In the genomic region with DNA sequence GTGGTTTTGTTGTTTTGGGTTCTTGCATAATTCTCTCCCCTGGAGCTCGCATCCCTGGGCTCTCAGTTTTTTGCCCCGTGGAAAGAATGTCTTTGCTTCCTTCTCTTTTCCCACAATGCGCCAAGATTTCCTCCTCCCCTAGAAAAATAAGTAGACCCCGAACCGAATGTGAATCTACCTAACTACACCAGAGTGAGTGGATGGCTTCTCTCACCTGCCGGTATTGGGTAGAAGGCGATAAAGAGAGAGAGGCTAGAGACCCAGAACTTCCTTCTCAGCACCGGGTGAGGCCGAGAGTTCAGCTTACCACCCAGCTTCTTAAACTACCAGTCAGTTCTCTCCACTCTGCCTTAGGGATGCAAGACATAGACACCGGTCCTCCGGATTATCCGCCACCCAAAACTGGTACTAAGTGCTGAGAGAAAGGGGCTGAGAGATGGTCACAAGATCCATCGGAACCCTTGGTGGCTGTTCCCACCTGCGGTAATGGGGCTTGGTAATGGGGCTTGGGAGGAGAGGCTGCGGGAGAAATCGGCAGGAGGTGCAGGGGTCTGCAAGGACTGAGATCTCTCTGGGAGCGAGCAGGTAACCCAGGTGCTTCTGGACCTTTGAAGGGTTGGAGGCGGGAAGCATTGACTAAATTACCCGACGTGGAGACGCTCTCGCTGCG, we compare ENCODE assay signal across 9 mouse cellular contexts. TPM values are rescaled to one million over a fixed set of nuclear protein-coding genes. Genes with fewer than 3 reads are reported as not detected.
DNase-seq lines count a peak whose midpoint lies in the region; ATAC-seq and TF ChIP-seq lines count a peak whose summit lies in the region.
"Had no signal": no experiment of that assay in that cellular context is flagged by ENCODE, and none has a peak within 500 bp of the region (broad histone marks: within the 10 kb centered on the region; RNA-seq: fewer than 3 reads in every experiment).

No protein-coding gene starts in this region.

- 6% methylated on average over 23 of the region's 23 CpGs for WGBS in hindbrain, embryonic 13.5 days
- 4% methylated on average over 23 of the region's 23 CpGs for WGBS in midbrain, embryonic 13.5 days

- ATAC-seq in hindbrain, embryonic 13.5 days (ENCODE audit: low FRiP score): no peak
- no peak for ATAC-seq in midbrain, embryonic 13.5 days

- peaks cover 94% of the 10 kb centered on the region for H3K27me3 ChIP-seq in hindbrain, embryonic 13.5 days
- H3K27me3 ChIP-seq in midbrain, embryonic 13.5 days: peaks cover 82% of the 10 kb centered on the region

- peak overlapping the region; percentile 71 for H3K9ac ChIP-seq in hindbrain, embryonic 13.5 days
- H3K9ac ChIP-seq in midbrain, embryonic 13.5 days (replicated peaks): peak overlapping the region; percentile 51; the same call in 1 of the 2 replicates

- H3K4me2 ChIP-seq in hindbrain, embryonic 13.5 days: peak overlapping the region; percentile 75
- peak overlapping the region; percentile 71 for H3K4me2 ChIP-seq in midbrain, embryonic 13.5 days (replicated peaks)

- H3K4me3 ChIP-seq in gastrocnemius, adult 2 months: peak overlapping the region; percentile 61
- H3K4me3 ChIP-seq in hindbrain, embryonic 13.5 days: peak overlapping the region; percentile 45
- peak overlapping the region; percentile 44 for H3K4me3 ChIP-seq in midbrain, embryonic 13.5 days (replicated peaks)

- no peaks in the 10 kb centered on the region for H3K9me3 ChIP-seq in hindbrain, embryonic 13.5 days
- H3K9me3 ChIP-seq in midbrain, embryonic 13.5 days: no peaks in the 10 kb centered on the region

- H3K36me3 ChIP-seq in hindbrain, embryonic 13.5 days: no peaks in the 10 kb centered on the region
- no peaks in the 10 kb centered on the region for H3K36me3 ChIP-seq in midbrain, embryonic 13.5 days

- no peak for DNase-seq in gastrocnemius, adult 2 months
- DNase-seq in gastrocnemius, postnatal 14 days: no peak
- DNase-seq in Muller cell, postnatal 12 days (ENCODE audit: inconsistent ontology term): peak; percentile 18
- no peak for DNase-seq in layer of hippocampus, postnatal 36 days
- DNase-seq in layer of hippocampus, adult 9-10 months (ENCODE audit: low spot score): no peak
- DNase-seq in adrenal gland, postnatal 36 days: no peak

- H3K27ac ChIP-seq in gastrocnemius, adult 2 months: no peak overlapping the region
- no peak overlapping the region for H3K27ac ChIP-seq in hindbrain, embryonic 13.5 days
- H3K27ac ChIP-seq in midbrain, embryonic 13.5 days: no peak overlapping the region

- intact Hi-C loops in gastrocnemius, adult 2 months (cut with DNase I): no loop called here
- intact Hi-C loops in gastrocnemius, postnatal 14 days (cut with DNase I; ENCODE audit: low total_unique reads): no loop called here

- peaks cover 13% of the 10 kb centered on the region for H3K4me1 ChIP-seq in hindbrain, embryonic 13.5 days (replicated peaks)
- peaks cover 16% of the 10 kb centered on the region for H3K4me1 ChIP-seq in midbrain, embryonic 13.5 days (replicated peaks)

- no peak for TF ChIP-seq CTCF in gastrocnemius, adult 2 months (IDR thresholded peaks at IDR 0.05)

RNA-seq across cellular contexts. Expression of gene Vsx1, which starts 1.2 kb away (rescaled TPM):
- not detected for total RNA-seq in gastrocnemius, adult 2 months (2021)
- total RNA-seq in gastrocnemius, postnatal 14 days (2021): not detected
- 0.18 and 0.61 TPM in 2 replicates for polyA plus RNA-seq in hindbrain, embryonic 13.5 days (2015; fragmentation: Nextera tagmentation; extraction: Ambion mirVana)
- polyA plus RNA-seq in midbrain, embryonic 13.5 days (2015; fragmentation: Nextera tagmentation; extraction: Ambion mirVana): 0.05 and 0.23 TPM in 2 replicates
- total RNA-seq in layer of hippocampus, postnatal 36 days (2021): under 1 TPM in 1 of 2 experiments, not detected in 1; 0.10 TPM
- not detected for total RNA-seq in adrenal gland, postnatal 36 days (2021)
- total RNA-seq: adrenal gland, postnatal 4 days had no signal

RNA-seq across cellular contexts. Expression of gene Acss1, which starts 19.7 kb away (rescaled TPM):
- 10 to 100 TPM; 12.9 to 38.7 TPM for total RNA-seq in gastrocnemius, adult 2 months (2021)
- total RNA-seq in gastrocnemius, postnatal 14 days (2021): 10 to 100 TPM; 12.2 to 25.3 TPM
- 19.8 and 20.1 TPM in 2 replicates for polyA plus RNA-seq in hindbrain, embryonic 13.5 days (2015; fragmentation: Nextera tagmentation; extraction: Ambion mirVana)
- 20.1 and 22.7 TPM in 2 replicates for polyA plus RNA-seq in midbrain, embryonic 13.5 days (2015; fragmentation: Nextera tagmentation; extraction: Ambion mirVana)
- total RNA-seq in layer of hippocampus, postnatal 36 days (2021): 10 to 100 TPM; 22.7 to 29.9 TPM
- total RNA-seq in adrenal gland, postnatal 36 days (2021): 10 to 100 TPM; 23.2 to 29.1 TPM
